Mouse (Mus musculus) ES-Bruce4 (cell line): ENCODE measurements around the gene Plod3. TPM values are rescaled to one million over a fixed set of nuclear protein-coding genes. Genes with fewer than 3 reads are reported as not detected.

ENCODE experiments used
- H3K27ac ChIP-seq: 2 replicates; pipeline ENCODE4 v1.5.1; 2012; ENCODE audit warnings: low read length, inconsistent platforms; ENCODE audit not compliant: insufficient read depth
- H3K27me3 ChIP-seq: 2 replicates; pipeline ENCODE4 v1.6.1; 2012; ENCODE audit warnings: mild to moderate bottlenecking, low read length, inconsistent platforms; ENCODE audit not compliant: control insufficient read depth, poor library complexity, insufficient read depth, severe bottlenecking
- H3K36me3 ChIP-seq: 2 replicates; pipeline ENCODE4 v1.6.1; 2012; ENCODE audit warnings: inconsistent platforms, mild to moderate bottlenecking, low read length, moderate library complexity; ENCODE audit not compliant: control insufficient read depth, poor library complexity, insufficient read depth, severe bottlenecking
- H3K4me1 ChIP-seq: one replicate; pipeline ENCODE4 v1.8.1; 2011; ENCODE audit warnings: low read length; ENCODE audit not compliant: control insufficient read depth, insufficient read depth
- H3K4me3 ChIP-seq: 2 replicates; pipeline ENCODE4 v1.5.1; 2011; ENCODE audit warnings: low read depth, mild to moderate bottlenecking, low read length
- H3K9ac ChIP-seq: 2 replicates; pipeline ENCODE4 v1.6.1; 2012; ENCODE audit warnings: low read depth, mild to moderate bottlenecking, inconsistent platforms; ENCODE audit not compliant: poor library complexity, severe bottlenecking
- H3K9me3 ChIP-seq: replicated peaks from 2 replicates; pipeline ENCODE4 v1.6.1; 2012; ENCODE audit warnings: mild to moderate bottlenecking, low read length, inconsistent platforms; ENCODE audit not compliant: control insufficient read depth, poor library complexity, insufficient read depth, severe bottlenecking
- CTCF ChIP-seq: IDR thresholded peaks from one replicate; pipeline ENCODE4 v1.8.1; 2011; ENCODE audit warnings: low read depth, low read length
- EP300 ChIP-seq: IDR thresholded peaks from 2 replicates; pipeline ENCODE4 v1.6.1; 2011; ENCODE audit warnings: low read depth, low read length; ENCODE audit not compliant: insufficient read depth
- POLR2A ChIP-seq: IDR thresholded peaks from one replicate; pipeline ENCODE4 v1.8.1; 2011; ENCODE audit warnings: low read length; ENCODE audit not compliant: insufficient read depth
- polyA plus RNA-seq: library from polyadenylated mRNA; stranded (reverse); fragments of >200 nt; gene quantifications from 2 replicates; pipeline ENCODE4 v1.2.4, GENCODE M21; 2011; ENCODE audit warnings: low read depth; ENCODE audit not compliant: missing spikeins, insufficient read depth, insufficient read length

Plod3 gene
- polyA plus RNA-seq, 1 experiment = 29.3 TPM

DNA sequence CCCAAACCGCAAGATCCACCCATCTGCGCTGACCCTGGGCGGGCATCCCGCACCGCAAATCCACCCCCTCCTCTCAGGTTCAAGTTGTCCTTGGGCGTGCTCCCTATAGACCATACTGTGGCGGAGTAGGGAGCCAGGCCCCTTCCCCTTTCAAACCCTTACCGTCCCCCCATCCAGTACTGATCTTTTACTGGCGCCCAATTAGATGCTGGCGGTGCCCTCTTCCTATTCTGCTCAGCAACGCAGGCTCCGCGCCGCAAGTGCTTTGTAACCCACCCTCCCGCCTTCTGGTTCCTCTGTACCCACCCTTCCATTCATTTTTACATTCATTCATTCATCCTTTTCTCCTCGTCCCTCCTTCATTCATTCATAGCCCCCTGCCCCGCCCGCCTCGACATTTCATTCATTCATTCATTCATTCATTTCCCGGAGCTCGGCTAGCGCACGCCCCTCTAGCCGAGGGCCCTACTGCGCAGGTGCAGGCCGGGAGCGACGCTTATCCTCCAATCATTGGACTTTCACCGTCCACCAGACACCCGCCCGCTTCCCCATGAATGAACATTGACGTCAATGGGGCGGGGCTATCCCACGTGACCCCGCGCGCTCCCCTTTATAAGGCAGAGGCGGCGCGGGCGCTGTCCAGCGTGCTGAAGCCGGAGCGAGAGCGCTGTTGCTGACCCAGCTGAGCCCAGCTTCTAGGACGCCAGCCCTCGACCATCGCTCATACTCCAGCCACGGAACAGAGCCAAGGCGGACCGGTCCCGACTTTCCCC, 43.0 kb downstream of the Plod3 start:
- H3K27me3 ChIP-seq = peaks cover 8% of the 10 kb centered on the region; the same call in 1 of the 2 replicates
- H3K9ac ChIP-seq = peak overlapping the region; percentile 29
- H3K27ac ChIP-seq = peak overlapping the region; percentile 17; the same call in 1 of the 2 replicates
- no peaks in the 10 kb centered on the region for H3K4me1 ChIP-seq
- no peaks in the 10 kb centered on the region for H3K36me3 ChIP-seq
- no peaks in the 10 kb centered on the region for H3K9me3 ChIP-seq
- peak overlapping the region; percentile 70 for H3K4me3 ChIP-seq
- TF ChIP-seq POLR2A (no peak), EP300 (peak; percentile 46; the same call in 1 of the 2 replicates)

DNA sequence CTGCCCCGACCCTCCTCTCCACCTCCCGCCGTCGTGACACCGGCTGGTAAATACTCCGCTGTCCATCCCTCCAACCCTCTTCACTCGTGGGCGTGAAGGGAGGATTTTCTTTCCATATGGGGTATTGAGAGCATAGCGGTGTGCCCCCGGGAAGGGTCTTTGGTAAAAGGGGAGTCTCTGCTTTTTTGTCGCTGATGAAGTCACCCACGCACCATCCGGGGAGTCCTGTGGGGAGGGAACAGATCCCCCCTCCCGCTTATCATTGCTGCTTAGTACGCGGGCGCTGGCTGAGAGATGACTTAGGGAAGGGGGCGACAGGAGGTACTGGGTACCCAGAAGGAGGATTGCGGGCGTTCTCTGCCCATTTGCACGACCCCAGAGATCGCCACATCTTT, 43.6 kb downstream of the Plod3 start:
- no peaks in the 10 kb centered on the region for H3K4me1 ChIP-seq
- H3K27ac ChIP-seq = no peak overlapping the region
- H3K27me3 ChIP-seq = peaks cover 8% of the 10 kb centered on the region; the same call in 1 of the 2 replicates
- no peaks in the 10 kb centered on the region for H3K9me3 ChIP-seq
- no peak overlapping the region for H3K9ac ChIP-seq
- TF ChIP-seq POLR2A = no peak
- TF ChIP-seq CTCF = no peak
- no peak for TF ChIP-seq EP300
- H3K36me3 ChIP-seq = no peaks in the 10 kb centered on the region
- H3K4me3 ChIP-seq = no peak overlapping the region

- peak overlapping the region; percentile 85 for H3K4me3 ChIP-seq
These were observed 44.5 kb downstream of the Plod3 start for GRCm38 (mm10) chr5:137031076-137032032.

GRCm38 (mm10) chr5:137032033-137032421, 45.2 kb downstream of the Plod3 start:
- no peaks in the 10 kb centered on the region for H3K9me3 ChIP-seq
- no peaks in the 10 kb centered on the region for H3K4me1 ChIP-seq
- no peak overlapping the region for H3K27ac ChIP-seq
- peak overlapping the region; percentile 85 for H3K4me3 ChIP-seq
- TF ChIP-seq EP300 = no peak
- no peak for TF ChIP-seq POLR2A
- TF ChIP-seq CTCF = peak; percentile 7
- peaks cover 8% of the 10 kb centered on the region; the same call in 1 of the 2 replicates for H3K27me3 ChIP-seq
- H3K36me3 ChIP-seq = no peaks in the 10 kb centered on the region
- peak overlapping the region; percentile 54 for H3K9ac ChIP-seq

More at GRCm38 (mm10) chr5:137031076-137032032, 44.5 kb downstream of the Plod3 start:
- Histone ChIP-seq H3K27ac (no peak overlapping the region), H3K27me3 (peaks cover 8% of the 10 kb centered on the region; the same call in 1 of the 2 replicates), H3K9me3 (no peaks in the 10 kb centered on the region), H3K36me3 (no peaks in the 10 kb centered on the region), H3K9ac (peak overlapping the region; percentile 54), H3K4me1 (no peaks in the 10 kb centered on the region)
- no peak for TF ChIP-seq POLR2A
- no peak for TF ChIP-seq CTCF
- no peak for TF ChIP-seq EP300

DNA sequence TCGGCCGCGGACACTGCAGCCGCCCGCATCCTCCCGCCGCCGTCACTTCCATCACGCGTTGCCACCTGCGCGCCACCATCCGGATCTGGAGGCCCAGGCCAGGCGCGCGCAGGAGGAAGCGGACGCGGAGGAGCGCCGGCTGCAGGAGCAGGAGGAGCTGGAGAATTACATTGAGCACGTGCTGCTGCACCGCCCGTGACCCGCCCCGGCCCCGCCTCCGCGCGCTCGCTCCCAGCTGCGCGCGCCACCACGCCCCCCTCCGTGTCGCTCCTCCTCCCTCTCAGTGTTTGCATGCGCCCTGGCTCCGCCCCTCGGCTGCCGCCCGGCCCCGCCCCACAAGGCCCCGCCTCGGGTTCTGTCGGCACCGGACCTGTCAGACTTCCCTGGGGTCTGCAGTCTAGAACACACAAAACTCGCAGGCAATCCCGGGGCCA, 45.8 kb downstream of the Plod3 start:
- H3K9ac ChIP-seq = peak overlapping the region; percentile 54
- H3K27ac ChIP-seq = no peak overlapping the region
- H3K4me3 ChIP-seq = peak overlapping the region; percentile 85

More for the DNA sequence above, 45.8 kb downstream of the Plod3 start:
- no peaks in the 10 kb centered on the region for H3K36me3 ChIP-seq
- no peaks in the 10 kb centered on the region for H3K9me3 ChIP-seq
- peaks cover 8% of the 10 kb centered on the region; the same call in 1 of the 2 replicates for H3K27me3 ChIP-seq
- TF ChIP-seq CTCF (no peak), EP300 (no peak), POLR2A (no peak)
- no peaks in the 10 kb centered on the region for H3K4me1 ChIP-seq
